Mouse (Mus musculus) liver, embryonic 15.5 days (tissue): ENCODE measurements around the gene Lrriq3. TPM values are rescaled to one million over a fixed set of nuclear protein-coding genes. Genes with fewer than 3 reads are reported as not detected.

Source experiments
- ATAC-seq: fragments of 200-750 bp; cut with Nextera tagmentation; 2 replicates; pipeline ENCODE4 v1.8.0; 2017; ENCODE audit warnings: moderate number of reproducible peaks, mild to moderate bottlenecking, moderate library complexity; ENCODE audit not compliant: insufficient read depth
- H3K27ac ChIP-seq: fragments of 300-500 bp; sonication (generic); replicated peaks from 2 replicates; pipeline ENCODE4 v1.5.1; 2015; ENCODE audit warnings: mild to moderate bottlenecking, inconsistent platforms
- H3K27me3 ChIP-seq: fragments of 300-500 bp; sonication (generic); 2 replicates; pipeline ENCODE4 v1.6.1; 2015; ENCODE audit warnings: mild to moderate bottlenecking, inconsistent platforms
- H3K36me3 ChIP-seq: fragments of 300-500 bp; sonication (generic); replicated peaks from 2 replicates; pipeline ENCODE4 v1.6.1; 2015; ENCODE audit warnings: moderate library complexity, mild to moderate bottlenecking, inconsistent platforms
- H3K4me1 ChIP-seq: fragments of 300-500 bp; sonication (generic); replicated peaks from 2 replicates; pipeline ENCODE4 v1.6.1; 2015; ENCODE audit warnings: inconsistent platforms
- H3K4me2 ChIP-seq: fragments of 300-500 bp; sonication (generic); 2 replicates; pipeline ENCODE4 v1.6.1; 2015; ENCODE audit warnings: moderate library complexity, mild to moderate bottlenecking, inconsistent platforms
- H3K4me3 ChIP-seq: fragments of 300-500 bp; sonication (generic); replicated peaks from 2 replicates; pipeline ENCODE4 v1.5.1; 2015; ENCODE audit warnings: mild to moderate bottlenecking, inconsistent platforms
- H3K9ac ChIP-seq: fragments of 300-500 bp; sonication (generic); 2 replicates; pipeline ENCODE4 v1.6.1; 2015; ENCODE audit warnings: moderate library complexity, mild to moderate bottlenecking, inconsistent platforms
- H3K9me3 ChIP-seq: fragments of 300-500 bp; sonication (generic); replicated peaks from 2 replicates; pipeline ENCODE4 v1.6.1; 2016; ENCODE audit warnings: inconsistent platforms
- WGBS: fragments of 180-500 bp; shearing (Covaris S2); methylation state at CpG from one replicate; pipeline ENCODE4 v1.1.7; 2015; ENCODE audit warnings: mixed read lengths; ENCODE audit not compliant: insufficient replicate concordance; 5-methylcytosine and 5-hydroxymethylcytosine counted together
- polyA plus RNA-seq: library from polyadenylated mRNA; unstranded; fragments of >200 nt; fragmentation: Nextera tagmentation; extraction: Ambion mirVana; gene quantifications from 2 replicates; pipeline ENCODE4 v1.2.1, GENCODE M21; 2015

The Lrriq3 gene
- polyA plus RNA-seq, 1 experiment from 2014 or later = 0.36 TPM

DNA sequence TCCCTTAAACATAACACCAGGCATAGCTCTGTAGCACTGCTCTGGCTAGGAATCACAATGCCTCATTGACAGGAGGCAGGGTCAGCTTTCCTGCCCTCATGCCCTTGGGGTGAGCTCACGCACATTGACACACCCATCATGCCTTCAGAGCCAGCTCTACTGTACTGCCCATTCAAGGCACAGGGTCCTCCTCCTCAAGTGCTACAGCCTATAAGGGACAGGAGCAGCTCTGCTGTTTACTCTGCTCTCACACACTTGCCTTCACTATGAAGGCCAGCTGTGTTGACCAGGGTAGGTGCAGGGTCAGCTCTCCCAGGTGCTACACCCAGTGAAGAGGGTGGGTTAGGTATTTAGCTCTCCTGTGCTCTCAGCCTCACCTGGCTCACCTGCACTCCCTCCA, 12.7 kb downstream of the Lrriq3 start:
- no peak overlapping the region for H3K27ac ChIP-seq
- H3K4me3 ChIP-seq = no peak overlapping the region
- no peaks in the 10 kb centered on the region for H3K9me3 ChIP-seq
- H3K4me2 ChIP-seq = no peak overlapping the region
- no peak for ATAC-seq
- 58% methylated on average over 1 of the region's 1 CpGs for WGBS
- no peaks in the 10 kb centered on the region for H3K4me1 ChIP-seq
- H3K36me3 ChIP-seq = no peaks in the 10 kb centered on the region
- no peak overlapping the region for H3K9ac ChIP-seq
- H3K27me3 ChIP-seq = no peaks in the 10 kb centered on the region

GRCm38 (mm10) chr3:155137737-155138136, 44.5 kb downstream of the Lrriq3 start:
- Histone ChIP-seq H3K4me1 (no peaks in the 10 kb centered on the region), H3K27ac (no peak overlapping the region), H3K36me3 (no peaks in the 10 kb centered on the region), H3K9me3 (no peaks in the 10 kb centered on the region), H3K9ac (no peak overlapping the region), H3K27me3 (no peaks in the 10 kb centered on the region), H3K4me2 (no peak overlapping the region), H3K4me3 (no peak overlapping the region)
- 73% methylated on average over 5 of the region's 5 CpGs for WGBS
- ATAC-seq = no peak

DNA sequence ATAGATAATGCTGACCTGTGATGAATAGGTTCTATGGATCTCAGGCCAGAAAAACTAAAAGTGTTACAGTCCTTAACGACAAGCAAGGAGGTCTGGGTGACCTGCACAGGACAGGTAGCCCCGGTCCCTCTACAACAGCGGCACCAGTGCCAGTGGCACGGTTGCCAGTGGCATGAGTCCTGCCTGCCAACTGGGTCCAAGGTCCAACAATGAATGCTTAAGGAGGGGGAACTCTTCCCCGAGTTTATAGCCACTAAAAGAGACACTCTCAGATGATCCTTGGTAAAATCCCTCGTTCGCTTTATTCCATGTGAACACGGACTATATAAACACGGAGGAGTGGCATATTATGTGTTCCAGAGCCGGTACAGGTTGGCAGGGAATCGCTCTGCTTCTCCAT, 47.8 kb downstream of the Lrriq3 start:
- WGBS = 65% methylated on average over 11 of the region's 11 CpGs
- Histone ChIP-seq H3K4me2 (no peak overlapping the region), H3K27ac (no peak overlapping the region), H3K9ac (no peak overlapping the region), H3K36me3 (no peaks in the 10 kb centered on the region), H3K4me1 (no peaks in the 10 kb centered on the region), H3K9me3 (0 out of 2 replicates have a peak, but pooled peaks cover 2% of the 10 kb centered on the region), H3K4me3 (no peak overlapping the region), H3K27me3 (no peaks in the 10 kb centered on the region)
- ATAC-seq = no peak

- 0 out of 2 replicates have a peak, but pooled peaks cover 2% of the 10 kb centered on the region for H3K9me3 ChIP-seq
- no peaks in the 10 kb centered on the region for H3K4me1 ChIP-seq
- no peak for ATAC-seq
- H3K27ac ChIP-seq = no peak overlapping the region
- no peaks in the 10 kb centered on the region for H3K27me3 ChIP-seq
- H3K4me3 ChIP-seq = no peak overlapping the region
- 55% methylated on average over 1 of the region's 1 CpGs for WGBS
- no peak overlapping the region for H3K9ac ChIP-seq
- H3K36me3 ChIP-seq = no peaks in the 10 kb centered on the region
- no peak overlapping the region for H3K4me2 ChIP-seq
These were observed 51.1 kb downstream of the Lrriq3 start for GRCm38 (mm10) chr3:155144368-155144767.

- H3K27ac ChIP-seq = no peak overlapping the region
- ATAC-seq = no peak
- H3K9ac ChIP-seq = no peak overlapping the region
- no peak overlapping the region for H3K4me2 ChIP-seq
- no peak overlapping the region for H3K4me3 ChIP-seq
- H3K4me1 ChIP-seq = no peaks in the 10 kb centered on the region
- H3K36me3 ChIP-seq = no peaks in the 10 kb centered on the region
- no peaks in the 10 kb centered on the region for H3K27me3 ChIP-seq
- H3K9me3 ChIP-seq = no peaks in the 10 kb centered on the region
These were observed 68.6 kb downstream of the Lrriq3 start for GRCm38 (mm10) chr3:155161842-155162241.

DNA sequence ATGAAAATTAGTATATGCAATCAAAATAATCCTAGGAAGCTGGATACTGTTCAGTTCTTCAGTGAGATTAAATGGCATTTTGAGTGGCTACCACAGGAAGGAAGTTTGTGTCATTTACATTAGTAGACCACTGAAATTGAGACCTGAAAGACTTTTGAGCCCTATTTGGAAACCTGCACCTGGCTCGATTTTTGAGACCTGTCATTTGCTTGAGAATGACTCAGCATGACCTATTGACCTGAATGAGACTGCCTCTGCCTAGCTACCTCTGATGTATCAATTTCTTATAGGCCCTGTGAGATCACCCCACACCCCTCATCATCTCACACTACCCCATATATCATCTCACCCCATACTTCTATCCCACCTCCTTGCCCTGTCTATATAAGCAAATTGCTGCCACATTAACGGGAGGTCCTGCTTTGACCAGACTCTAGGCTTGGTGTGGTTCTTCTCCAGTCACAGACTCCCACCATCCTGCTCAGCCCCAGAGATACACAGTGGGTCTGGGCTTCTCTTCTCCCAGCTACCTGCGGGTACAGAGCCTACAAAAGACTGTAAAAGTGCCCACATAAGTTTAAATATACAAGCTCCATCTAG, 87.2 kb downstream of the Lrriq3 start:
- H3K4me3 ChIP-seq = no peak overlapping the region
- WGBS = 42% methylated on average over 3 of the region's 3 CpGs
- H3K9ac ChIP-seq = no peak overlapping the region
- no peaks in the 10 kb centered on the region for H3K27me3 ChIP-seq
- no peak for ATAC-seq
- H3K4me2 ChIP-seq = no peak overlapping the region
- no peaks in the 10 kb centered on the region for H3K4me1 ChIP-seq
- no peak overlapping the region for H3K27ac ChIP-seq
- H3K36me3 ChIP-seq = no peaks in the 10 kb centered on the region
- no peaks in the 10 kb centered on the region for H3K9me3 ChIP-seq

GRCm38 (mm10) chr3:155186456-155186855, 93.2 kb downstream of the Lrriq3 start:
- no peaks in the 10 kb centered on the region for H3K36me3 ChIP-seq
- H3K27ac ChIP-seq = no peak overlapping the region
- H3K27me3 ChIP-seq = no peaks in the 10 kb centered on the region
- 53% methylated on average over 2 of the region's 2 CpGs for WGBS
- no peak overlapping the region for H3K9ac ChIP-seq
- H3K4me1 ChIP-seq = no peaks in the 10 kb centered on the region
- no peaks in the 10 kb centered on the region for H3K9me3 ChIP-seq
- ATAC-seq = no peak
- no peak overlapping the region for H3K4me3 ChIP-seq
- H3K4me2 ChIP-seq = no peak overlapping the region

DNA sequence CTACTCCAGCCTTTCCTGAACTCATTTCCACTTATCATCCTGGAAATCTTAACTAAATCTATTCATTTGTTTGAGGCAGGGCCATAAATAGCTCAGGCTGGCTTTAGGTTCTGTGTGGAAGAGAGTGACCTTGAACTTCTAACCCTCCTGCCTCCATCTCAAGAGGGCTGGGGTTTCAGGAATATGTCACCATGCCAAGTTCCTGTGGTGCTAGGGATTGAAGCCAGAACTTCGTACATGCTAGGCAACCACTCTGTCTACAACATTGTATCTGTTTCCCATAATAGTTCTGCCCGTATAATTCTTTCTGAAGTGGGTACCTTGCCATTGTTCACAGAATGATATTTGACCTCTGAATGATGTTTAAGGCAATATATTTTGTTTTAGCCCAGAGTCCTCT, 95.6 kb downstream of the Lrriq3 start:
- no peak overlapping the region for H3K4me3 ChIP-seq
- ATAC-seq = no peak
- no peaks in the 10 kb centered on the region for H3K9me3 ChIP-seq
- H3K27ac ChIP-seq = no peak overlapping the region
- H3K27me3 ChIP-seq = no peaks in the 10 kb centered on the region
- H3K4me2 ChIP-seq = no peak overlapping the region
- no peaks in the 10 kb centered on the region for H3K4me1 ChIP-seq
- no peak overlapping the region for H3K9ac ChIP-seq
- 49% methylated on average over 2 of the region's 2 CpGs for WGBS
- H3K36me3 ChIP-seq = no peaks in the 10 kb centered on the region

DNA sequence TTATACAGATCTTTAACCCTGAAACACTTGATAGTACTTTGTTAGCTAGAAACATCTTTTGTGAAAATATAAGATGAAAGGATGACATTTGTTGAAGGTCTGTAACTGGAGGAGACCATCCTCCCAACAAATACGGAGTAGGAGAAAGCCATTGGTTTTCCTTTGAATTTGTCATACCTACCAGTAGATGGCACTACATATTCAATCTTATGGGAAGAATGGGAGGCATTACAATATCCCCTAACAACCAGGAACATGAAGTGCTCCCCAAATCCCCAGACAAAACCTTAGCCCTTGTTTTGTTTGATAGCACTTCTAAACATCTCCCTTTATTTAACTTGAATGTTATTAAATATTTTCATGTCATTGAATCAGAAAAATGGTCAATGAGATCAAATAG, 141.7 kb downstream of the Lrriq3 start:
- Histone ChIP-seq H3K9ac (no peak overlapping the region), H3K27me3 (no peaks in the 10 kb centered on the region), H3K27ac (no peak overlapping the region), H3K4me2 (no peak overlapping the region), H3K4me1 (no peaks in the 10 kb centered on the region), H3K36me3 (no peaks in the 10 kb centered on the region), H3K4me3 (no peak overlapping the region), H3K9me3 (no peaks in the 10 kb centered on the region)
- 9% methylated on average over 1 of the region's 1 CpGs for WGBS
- ATAC-seq = no peak

GRCm38 (mm10) chr3:155235502-155235901, 142.3 kb downstream of the Lrriq3 start:
- H3K27me3 ChIP-seq = no peaks in the 10 kb centered on the region
- ATAC-seq = no peak
- no peak overlapping the region for H3K27ac ChIP-seq
- H3K4me2 ChIP-seq = no peak overlapping the region
- H3K4me3 ChIP-seq = no peak overlapping the region
- H3K9ac ChIP-seq = no peak overlapping the region
- H3K4me1 ChIP-seq = no peaks in the 10 kb centered on the region
- no peaks in the 10 kb centered on the region for H3K9me3 ChIP-seq
- no peaks in the 10 kb centered on the region for H3K36me3 ChIP-seq
